Mouse (Mus musculus): ENCODE measurements around the gene Hk3. TPM values are rescaled to one million over a fixed set of nuclear protein-coding genes. Genes with fewer than 3 reads are reported as not detected.
A peak's percentile ranks its signal among the peaks of the same experiment; 100 is the strongest.

Gene Hk3
- 1.7 and 1.8 TPM in 2 replicates for polyA plus RNA-seq (2012; rRNA removed)

- Histone ChIP-seq H3K27me3 (ENCODE audit: control insufficient read depth, insufficient read depth, low read length) (no peaks in the 10 kb centered on the region), H3K36me3 (ENCODE audit: control insufficient read depth, insufficient read depth, low read length) (no peaks in the 10 kb centered on the region), H3K27ac (ENCODE audit: insufficient read depth, low read depth, low read length) (0 out of 2 replicates have a peak within 1 kb of the TSS, but pooled peaks have one; percentile 9), H3K4me3 (ENCODE audit: low read depth, low read length) (no peak within 1 kb of the TSS), H3K4me1 (ENCODE audit: control insufficient read depth, insufficient read depth, insufficient read length, low read length) (peaks cover 14% of the 10 kb centered on the region)
- TF ChIP-seq POLR2A (IDR thresholded peaks at IDR 0.05; ENCODE audit: low read depth, low read length) (no peak), CTCF (IDR thresholded peaks at IDR 0.05; ENCODE audit: extremely low read depth, insufficient read length, insufficient replicate concordance, low read depth, low read length) (no peak)
- 77% methylated on average over 13 of the region's 13 CpGs for WGBS
These were observed at the start of gene Hk3 for GRCm38 (mm10) chr13:55021194-55021779. TSS of gene Hk3 (minus strand) at chr13:55021385.

GRCm38 (mm10) chr13:55069719-55070118 is 48.5 kb upstream of the Hk3 start:
- no peaks in the 10 kb centered on the region for H3K4me1 ChIP-seq (ENCODE audit: control insufficient read depth, insufficient read depth, insufficient read length, low read length)
- WGBS, result 77% methylated on average over 7 of the region's 7 CpGs
- no peaks in the 10 kb centered on the region for H3K27me3 ChIP-seq (ENCODE audit: control insufficient read depth, insufficient read depth, low read length)
- TF ChIP-seq POLR2A (IDR thresholded peaks at IDR 0.05; ENCODE audit: low read depth, low read length), result no peak
- TF ChIP-seq CTCF (IDR thresholded peaks at IDR 0.05; ENCODE audit: extremely low read depth, insufficient read length, insufficient replicate concordance, low read depth, low read length), result no peak
- H3K4me3 ChIP-seq (ENCODE audit: low read depth, low read length), result no peak overlapping the region
- peaks cover 10% of the 10 kb centered on the region for H3K36me3 ChIP-seq (ENCODE audit: control insufficient read depth, insufficient read depth, low read length)
- no peak overlapping the region for H3K27ac ChIP-seq (ENCODE audit: insufficient read depth, low read depth, low read length)

DNA sequence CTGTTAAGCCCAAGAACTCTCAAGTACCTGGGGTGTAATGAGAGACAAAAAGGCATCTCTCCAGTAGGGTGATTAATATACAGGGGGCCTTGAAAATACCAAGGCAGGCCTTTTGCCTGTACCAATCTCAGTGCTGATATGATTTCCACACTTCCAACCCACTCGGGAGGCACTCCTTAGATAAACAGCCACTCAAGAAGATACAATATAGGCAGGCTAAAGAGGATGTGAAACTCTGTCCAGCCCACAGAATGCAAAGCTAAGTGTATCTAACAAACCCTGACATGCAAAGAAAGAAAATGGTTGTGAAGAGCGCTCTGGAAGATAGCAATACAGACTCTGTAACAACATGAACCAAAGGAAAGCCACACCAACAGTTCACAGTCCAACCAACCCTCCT is 42.1 kb upstream of the Hk3 start:
- Histone ChIP-seq H3K27ac (ENCODE audit: insufficient read depth, low read depth, low read length) (no peak overlapping the region), H3K4me3 (ENCODE audit: low read depth, low read length) (no peak overlapping the region), H3K4me1 (ENCODE audit: control insufficient read depth, insufficient read depth, insufficient read length, low read length) (no peaks in the 10 kb centered on the region), H3K27me3 (ENCODE audit: control insufficient read depth, insufficient read depth, low read length) (no peaks in the 10 kb centered on the region), H3K36me3 (ENCODE audit: control insufficient read depth, insufficient read depth, low read length) (peaks cover 7% of the 10 kb centered on the region)
- WGBS, result 74% methylated on average over 2 of the region's 2 CpGs
- no peak for TF ChIP-seq POLR2A (IDR thresholded peaks at IDR 0.05; ENCODE audit: low read depth, low read length)
- TF ChIP-seq CTCF (IDR thresholded peaks at IDR 0.05; ENCODE audit: extremely low read depth, insufficient read length, insufficient replicate concordance, low read depth, low read length), result no peak

DNA sequence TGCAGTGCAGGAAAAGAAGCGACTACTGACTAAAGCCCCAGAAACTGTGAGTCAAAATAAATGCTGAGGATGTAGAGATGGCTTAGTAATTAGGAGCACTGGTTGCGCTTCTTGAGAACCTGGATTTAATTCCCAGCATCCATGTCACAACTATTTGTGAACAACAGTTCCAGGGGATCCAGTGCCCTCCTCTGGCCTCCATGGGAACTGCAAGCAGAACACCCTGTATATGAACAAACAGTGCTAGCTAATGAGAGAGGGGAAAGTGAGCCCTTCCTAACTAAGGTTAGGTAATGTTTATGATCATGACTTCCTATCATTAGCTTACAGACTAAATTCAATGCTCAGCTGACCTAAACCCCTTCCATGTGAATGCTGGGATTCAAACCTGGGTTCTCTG is 36.9 kb upstream of the Hk3 start:
- H3K27me3 ChIP-seq (ENCODE audit: control insufficient read depth, insufficient read depth, low read length), result no peaks in the 10 kb centered on the region
- WGBS, result 98% methylated on average over 2 of the region's 2 CpGs
- no peak overlapping the region for H3K27ac ChIP-seq (ENCODE audit: insufficient read depth, low read depth, low read length)
- H3K36me3 ChIP-seq (ENCODE audit: control insufficient read depth, insufficient read depth, low read length), result peaks cover 10% of the 10 kb centered on the region
- TF ChIP-seq POLR2A (IDR thresholded peaks at IDR 0.05; ENCODE audit: low read depth, low read length), result no peak
- TF ChIP-seq CTCF (IDR thresholded peaks at IDR 0.05; ENCODE audit: extremely low read depth, insufficient read length, insufficient replicate concordance, low read depth, low read length), result peak; percentile 40; the same call in 1 of the 2 replicates
- H3K4me1 ChIP-seq (ENCODE audit: control insufficient read depth, insufficient read depth, insufficient read length, low read length), result no peaks in the 10 kb centered on the region
- no peak overlapping the region for H3K4me3 ChIP-seq (ENCODE audit: low read depth, low read length)

DNA sequence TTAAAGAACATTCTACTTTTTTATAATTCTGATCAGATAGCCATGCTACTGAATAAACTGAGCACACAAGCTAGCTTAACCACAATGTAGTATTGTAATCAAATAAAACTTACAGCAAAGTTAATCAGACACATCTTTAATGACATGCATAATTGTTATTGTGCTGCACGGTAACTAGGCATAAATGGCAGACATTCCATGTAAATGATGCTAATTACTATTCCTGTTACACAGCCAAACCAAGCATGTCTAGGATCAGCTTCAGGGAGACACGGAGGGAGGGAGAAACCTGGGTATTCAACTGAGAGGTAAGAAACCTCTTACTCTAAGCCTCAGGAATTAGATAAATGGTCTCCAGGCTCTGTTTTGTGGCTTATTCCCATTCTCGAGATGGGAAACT is 26.5 kb upstream of the Hk3 start:
- H3K27ac ChIP-seq (ENCODE audit: insufficient read depth, low read depth, low read length), result no peak overlapping the region
- no peaks in the 10 kb centered on the region for H3K27me3 ChIP-seq (ENCODE audit: control insufficient read depth, insufficient read depth, low read length)
- TF ChIP-seq POLR2A (IDR thresholded peaks at IDR 0.05; ENCODE audit: low read depth, low read length), result no peak
- no peak for TF ChIP-seq CTCF (IDR thresholded peaks at IDR 0.05; ENCODE audit: extremely low read depth, insufficient read length, insufficient replicate concordance, low read depth, low read length)
- peaks cover 22% of the 10 kb centered on the region for H3K36me3 ChIP-seq (ENCODE audit: control insufficient read depth, insufficient read depth, low read length)
- WGBS, result 89% methylated on average over 3 of the region's 3 CpGs
- H3K4me3 ChIP-seq (ENCODE audit: low read depth, low read length), result no peak overlapping the region
- H3K4me1 ChIP-seq (ENCODE audit: control insufficient read depth, insufficient read depth, insufficient read length, low read length), result no peaks in the 10 kb centered on the region

DNA sequence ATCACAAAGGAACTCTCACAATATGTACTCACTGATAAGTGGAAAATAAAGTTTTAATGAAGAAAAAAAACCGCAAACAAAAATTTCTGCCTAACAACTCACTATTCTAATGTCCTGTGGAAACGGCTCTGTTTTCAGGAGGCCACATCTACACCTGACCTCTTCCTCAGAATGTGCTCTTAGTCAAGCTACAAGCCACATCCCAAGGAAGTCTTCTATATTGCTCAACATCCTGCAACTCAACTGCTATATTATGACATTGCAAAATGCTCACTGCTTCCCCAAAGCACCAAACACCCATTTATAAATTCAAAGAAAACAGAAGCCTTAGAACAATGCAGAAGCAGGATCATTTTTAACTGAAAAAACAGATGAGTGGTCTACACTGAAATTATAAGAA is 18.8 kb upstream of the Hk3 start:
- no peak overlapping the region for H3K27ac ChIP-seq (ENCODE audit: insufficient read depth, low read depth, low read length)

DNA sequence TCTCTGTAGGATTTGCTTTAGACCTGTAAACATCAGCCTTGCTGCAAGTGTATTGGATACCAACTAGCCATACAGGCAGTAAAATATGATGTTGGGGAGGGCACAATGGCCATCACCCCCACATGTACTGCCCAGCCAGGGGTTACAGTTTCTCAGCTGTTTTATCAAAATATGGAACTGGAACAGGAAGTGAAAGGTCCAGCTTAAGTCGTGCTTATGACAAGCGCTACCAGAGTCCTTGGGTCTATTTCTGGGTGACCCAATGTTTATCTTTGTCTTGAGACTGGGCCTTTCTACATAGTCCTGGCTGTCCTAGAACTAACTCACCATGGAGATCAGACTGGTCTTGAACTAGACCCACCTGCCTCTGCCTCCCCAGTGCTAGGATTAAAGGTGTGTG is 3.0 kb upstream of the Hk3 start:
- TF ChIP-seq POLR2A (IDR thresholded peaks at IDR 0.05; ENCODE audit: low read depth, low read length), result no peak
- H3K4me3 ChIP-seq (ENCODE audit: low read depth, low read length), result no peak overlapping the region
- H3K4me1 ChIP-seq (ENCODE audit: control insufficient read depth, insufficient read depth, insufficient read length, low read length), result peaks cover 14% of the 10 kb centered on the region
- H3K27me3 ChIP-seq (ENCODE audit: control insufficient read depth, insufficient read depth, low read length), result no peaks in the 10 kb centered on the region
- peaks cover 9% of the 10 kb centered on the region for H3K36me3 ChIP-seq (ENCODE audit: control insufficient read depth, insufficient read depth, low read length)
- WGBS, result 68% methylated on average over 2 of the region's 2 CpGs
- H3K27ac ChIP-seq (ENCODE audit: insufficient read depth, low read depth, low read length), result no peak overlapping the region

More for the DNA sequence above, 18.8 kb upstream of the Hk3 start:
- Histone ChIP-seq H3K4me1 (ENCODE audit: control insufficient read depth, insufficient read depth, insufficient read length, low read length) (no peaks in the 10 kb centered on the region), H3K4me3 (ENCODE audit: low read depth, low read length) (no peak overlapping the region), H3K36me3 (ENCODE audit: control insufficient read depth, insufficient read depth, low read length) (peaks cover 11% of the 10 kb centered on the region), H3K27me3 (ENCODE audit: control insufficient read depth, insufficient read depth, low read length) (no peaks in the 10 kb centered on the region)
- 97% methylated on average over 2 of the region's 2 CpGs for WGBS
- TF ChIP-seq POLR2A (IDR thresholded peaks at IDR 0.05; ENCODE audit: low read depth, low read length) (no peak), CTCF (IDR thresholded peaks at IDR 0.05; ENCODE audit: extremely low read depth, insufficient read length, insufficient replicate concordance, low read depth, low read length) (no peak)
